Mouse (Mus musculus) testis, adult 2 months (tissue): ENCODE data around the gene Gm20388.

Source experiments
- CTCF ChIP-seq: fragments of 200-500 bp; IDR thresholded peaks from 2 replicates; pipeline ENCODE4 v1.5.1; 2012; ENCODE audit warnings: low read depth, mild to moderate bottlenecking, inconsistent platforms, low read length, moderate library complexity; ENCODE audit not compliant: control insufficient read depth, insufficient read depth, insufficient replicate concordance
- POLR2A ChIP-seq: fragments of 200-500 bp; IDR thresholded peaks from 2 replicates; pipeline ENCODE4 v1.6.1; 2012; ENCODE audit warnings: low read depth, mild to moderate bottlenecking, inconsistent platforms, low read length, moderate library complexity; ENCODE audit not compliant: control insufficient read depth

GRCm38 (mm10) chr8:120627298-120627697, 716.7 kb downstream of the Gm20388 start:
- TF ChIP-seq POLR2A (no peak), CTCF (no peak)
